Mouse (Mus musculus) frontal cortex, postnatal 14 days (tissue): ENCODE measurements around the gene Gm6164.
"Not testable (repeated sequence)": the region's sequence is repeated elsewhere in the genome, so short reads cannot be mapped to it uniquely, and the experiment has no call there.

ENCODE experiments used
- DNase-seq, 2 experiments: peaks; one replicate each; pipeline ENCODE4 v3.0.0; 2022; ENCODE audit warnings: low spot score in 2 of 2

The Gm6164 gene

DNA sequence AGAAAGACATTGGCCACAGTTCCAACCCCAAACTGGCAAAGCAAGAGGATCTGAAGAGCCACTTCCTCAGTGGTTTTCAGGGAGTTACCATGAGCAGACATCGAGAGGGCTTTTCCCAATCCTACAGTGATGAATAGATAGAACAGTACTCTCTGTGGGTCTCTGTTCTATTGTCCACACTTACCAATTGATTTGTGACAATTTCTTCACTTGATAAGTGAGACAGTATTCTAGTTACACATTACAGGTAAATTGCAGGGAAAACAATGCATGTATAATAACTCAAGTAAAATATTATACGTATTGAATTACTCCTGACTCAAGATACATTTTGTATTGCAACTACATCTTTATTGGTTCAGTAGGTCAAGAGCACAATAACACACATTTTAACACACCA is at the start of gene Gm6164:
Gm6164 (minus strand) TSS at position 101 of the 400 bp plus-strand sequence.
- DNase-seq = not testable (repeated sequence)

DNA sequence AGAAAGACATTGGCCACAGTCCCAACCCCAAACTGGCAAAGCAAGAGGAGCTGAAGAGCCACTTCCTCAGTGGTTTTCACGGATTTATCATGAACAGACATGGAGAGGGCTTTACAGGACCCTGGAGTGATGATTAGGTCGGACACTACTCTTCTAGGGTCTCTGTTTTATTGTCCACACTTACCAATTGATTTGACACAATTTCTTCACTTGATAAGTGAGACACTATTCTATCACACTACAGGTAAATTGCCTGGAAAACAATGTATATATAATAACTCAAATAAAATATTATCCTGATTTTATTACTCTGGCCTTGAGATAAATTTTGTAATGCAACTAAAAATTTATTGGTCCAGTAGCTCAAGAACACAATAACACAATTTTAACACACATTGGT is 28.3 kb upstream of the Gm6164 start, which contains the start of gene Gm4498:
Gm4498 (minus strand) TSS at position 101 of the 400 bp plus-strand sequence.
- DNase-seq = not testable (repeated sequence)

DNA sequence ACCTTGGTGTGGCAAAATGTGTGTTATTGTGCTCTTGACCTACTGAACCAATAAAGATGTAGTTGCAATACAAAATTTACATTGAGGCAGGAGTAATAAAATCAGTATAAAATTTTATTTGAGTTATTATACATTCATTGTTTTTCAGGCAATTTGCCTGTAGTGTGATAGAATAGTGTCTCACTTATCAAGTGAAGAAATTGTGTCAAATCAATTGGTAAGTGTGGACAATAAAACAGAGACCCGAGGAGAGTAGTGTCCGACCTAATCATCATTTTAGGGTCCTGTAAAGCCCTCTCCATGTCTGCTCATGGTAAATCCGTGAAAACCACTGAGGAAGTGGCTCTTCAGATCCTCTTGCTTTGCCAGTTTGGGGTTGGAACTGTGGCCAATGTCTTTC is 12.0 kb downstream of the Gm6164 start, which contains the start of gene Vmn1r95:
Vmn1r95 (plus strand) TSS at position 301 of the 400 bp plus-strand sequence.
- not testable (repeated sequence) for DNase-seq

DNA sequence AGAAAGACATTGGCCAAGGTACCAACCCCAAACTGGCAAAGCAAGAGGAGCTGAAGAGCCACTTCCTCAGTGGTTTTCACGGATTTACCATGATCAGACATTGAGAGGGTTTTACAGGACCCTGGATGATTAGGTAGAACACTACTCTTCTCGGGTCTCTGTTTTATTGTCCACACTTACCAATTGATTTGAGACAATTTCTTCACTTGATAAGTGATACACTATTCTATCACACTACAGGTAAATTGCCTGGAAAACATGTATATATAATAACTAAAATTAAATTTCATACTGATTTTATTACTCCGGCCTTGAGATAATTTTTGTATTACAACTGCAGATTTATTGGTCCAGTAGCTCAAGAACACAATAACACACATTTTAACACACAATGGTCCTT is 37.1 kb downstream of the Gm6164 start, which contains the start of gene Vmn1r94:
Vmn1r94 (minus strand) TSS at position 101 of the 400 bp plus-strand sequence.
- DNase-seq = not testable (repeated sequence)
